Mouse (Mus musculus) bone marrow macrophage, adult 2 months (primary cell): Measurements from ENCODE around the gene Cpsf4.

Source experiments
- CTCF ChIP-seq: IDR thresholded peaks from 2 replicates; pipeline ENCODE4 v1.5.1; 2012; ENCODE audit warnings: low read depth, mild to moderate bottlenecking, low read length, moderate library complexity
- POLR2A ChIP-seq: IDR thresholded peaks from 2 replicates; pipeline ENCODE4 v1.6.1; 2012; ENCODE audit warnings: mild to moderate bottlenecking, low read depth, low read length, borderline replicate concordance

GRCm38 (mm10) chr5:145207385-145207784 is 40.4 kb downstream of the Cpsf4 start:
- no peak for TF ChIP-seq POLR2A
- no peak for TF ChIP-seq CTCF
